Mouse (Mus musculus): ENCODE results near the gene Scgb1b15. TPM values are rescaled to one million over a fixed set of nuclear protein-coding genes. Genes with fewer than 3 reads are reported as not detected.

Gene Scgb1b15
- polyA plus RNA-seq (2017; shearing (Covaris generic)), result not detected

GRCm38 (mm10) chr7:32836254-32836653 is at the start of gene Scgb1b15:
Gene Scgb1b15, plus strand, starts transcription at chr7:32836554.

GRCm38 (mm10) chr7:32829562-32829961 is 6.8 kb upstream of the Scgb1b15 start, which contains the start of gene Scgb2b15:
Gene Scgb2b15, minus strand, starts transcription at chr7:32829662.

Other genes starting within 250 kb of the Scgb1b15 start
- not detected for gene Scgb2b15, start 6.9 kb upstream of the Scgb1b15 start, polyA plus RNA-seq (2017; shearing (Covaris generic))
- gene Scgb2b17, start 220.0 kb downstream of the Scgb1b15 start, polyA plus RNA-seq (2017; shearing (Covaris generic)), result not detected
- not detected for gene Scgb1b17, start 226.9 kb downstream of the Scgb1b15 start, polyA plus RNA-seq (2017; shearing (Covaris generic))